Mouse (Mus musculus) liver, embryonic 13.5 days (tissue): ENCODE measurements around the gene Cdk2ap2. TPM values are rescaled to one million over a fixed set of nuclear protein-coding genes. Genes with fewer than 3 reads are reported as not detected.

Experiments used
- ATAC-seq: fragments of 200-750 bp; cut with Nextera tagmentation; 2 replicates; pipeline ENCODE4 v1.8.0; 2017; ENCODE audit warnings: low read depth, mild to moderate bottlenecking, moderate number of reproducible peaks, moderate library complexity
- DNase-seq: peaks from one replicate; pipeline ENCODE4 v3.0.0; 2022
- H3K27ac ChIP-seq: fragments of 300-500 bp; sonication (generic); 2 replicates; pipeline ENCODE4 v1.5.1; 2015; ENCODE audit warnings: moderate library complexity, mild to moderate bottlenecking, inconsistent platforms
- H3K27me3 ChIP-seq: fragments of 300-500 bp; sonication (generic); 2 replicates; pipeline ENCODE4 v1.6.1; 2015; ENCODE audit warnings: mild to moderate bottlenecking, inconsistent platforms
- H3K36me3 ChIP-seq: fragments of 300-500 bp; sonication (generic); 2 replicates; pipeline ENCODE4 v1.6.1; 2015; ENCODE audit warnings: mild to moderate bottlenecking, inconsistent platforms
- H3K4me1 ChIP-seq: fragments of 300-500 bp; sonication (generic); replicated peaks from 2 replicates; pipeline ENCODE4 v1.6.1; 2015; ENCODE audit warnings: inconsistent platforms
- H3K4me2 ChIP-seq: fragments of 300-500 bp; sonication (generic); 2 replicates; pipeline ENCODE4 v1.6.1; 2015; ENCODE audit warnings: inconsistent platforms, mild to moderate bottlenecking, moderate library complexity
- H3K4me3 ChIP-seq: fragments of 300-500 bp; sonication (generic); replicated peaks from 2 replicates; pipeline ENCODE4 v1.5.1; 2015; ENCODE audit warnings: mild to moderate bottlenecking, inconsistent platforms
- H3K9ac ChIP-seq: fragments of 300-500 bp; sonication (generic); 2 replicates; pipeline ENCODE4 v1.6.1; 2015; ENCODE audit warnings: mild to moderate bottlenecking, inconsistent platforms
- H3K9me3 ChIP-seq: fragments of 300-500 bp; sonication (generic); replicated peaks from 2 replicates; pipeline ENCODE4 v1.6.1; 2016; ENCODE audit warnings: inconsistent platforms
- WGBS: fragments of 180-500 bp; shearing (Covaris S2); methylation state at CpG from one replicate; pipeline ENCODE4 v1.1.7; 2015; ENCODE audit not compliant: insufficient replicate concordance; 5-methylcytosine and 5-hydroxymethylcytosine counted together
- polyA plus RNA-seq: library from polyadenylated mRNA; unstranded; fragments of >200 nt; fragmentation: Nextera tagmentation; extraction: Ambion mirVana; gene quantifications from 2 replicates; pipeline ENCODE4 v1.2.1, GENCODE M21; 2015

Gene Cdk2ap2
- polyA plus RNA-seq, 1 experiment from 2014 or later = 94.7 TPM

GRCm38 (mm10) chr19:4068717-4069410 is 28.1 kb upstream of the Cdk2ap2 start:
- 62% methylated on average over 15 of the region's 15 CpGs for WGBS
- peak overlapping the region; percentile 75 for H3K27ac ChIP-seq
- no peak for ATAC-seq

GRCm38 (mm10) chr19:4070311-4070710 is 26.7 kb upstream of the Cdk2ap2 start:
- WGBS = 57% methylated on average over 15 of the region's 15 CpGs
- Histone ChIP-seq H3K27me3 (no peaks in the 10 kb centered on the region; the same call in 1 of the 2 replicates), H3K4me1 (peaks cover 34% of the 10 kb centered on the region), H3K4me2 (no peak overlapping the region), H3K36me3 (no peaks in the 10 kb centered on the region), H3K9me3 (no peaks in the 10 kb centered on the region), H3K9ac (no peak overlapping the region), H3K4me3 (no peak overlapping the region), H3K27ac (peak overlapping the region; percentile 48)
- DNase-seq = no peak
- 0 out of 2 replicates have a peak, but pooled peaks have one; percentile 40 for ATAC-seq

More at GRCm38 (mm10) chr19:4068717-4069410, 28.1 kb upstream of the Cdk2ap2 start:
- no peaks in the 10 kb centered on the region for H3K9me3 ChIP-seq
- H3K4me3 ChIP-seq = no peak overlapping the region
- DNase-seq = no peak
- no peaks in the 10 kb centered on the region; the same call in 1 of the 2 replicates for H3K27me3 ChIP-seq
- no peaks in the 10 kb centered on the region for H3K36me3 ChIP-seq
- H3K4me2 ChIP-seq = no peak overlapping the region
- H3K9ac ChIP-seq = no peak overlapping the region
- H3K4me1 ChIP-seq = peaks cover 35% of the 10 kb centered on the region

- peaks cover 34% of the 10 kb centered on the region for H3K4me1 ChIP-seq
- no peaks in the 10 kb centered on the region for H3K9me3 ChIP-seq
- no peaks in the 10 kb centered on the region; the same call in 1 of the 2 replicates for H3K27me3 ChIP-seq
- DNase-seq (no peak), ATAC-seq (peak; percentile 22; the same call in 1 of the 2 replicates)
- peak overlapping the region; percentile 48 for H3K27ac ChIP-seq
- 39% methylated on average over 8 of the region's 8 CpGs for WGBS
- no peak overlapping the region for H3K4me3 ChIP-seq
- H3K4me2 ChIP-seq = no peak overlapping the region
- H3K36me3 ChIP-seq = no peaks in the 10 kb centered on the region
- H3K9ac ChIP-seq = no peak overlapping the region
These were observed 26.2 kb upstream of the Cdk2ap2 start for GRCm38 (mm10) chr19:4070756-4071155.

- Histone ChIP-seq H3K4me2 (no peak overlapping the region), H3K27ac (peak overlapping the region; percentile 48), H3K27me3 (no peaks in the 10 kb centered on the region; the same call in 1 of the 2 replicates), H3K4me1 (peaks cover 32% of the 10 kb centered on the region), H3K9ac (no peak overlapping the region), H3K9me3 (no peaks in the 10 kb centered on the region), H3K36me3 (no peaks in the 10 kb centered on the region), H3K4me3 (no peak overlapping the region)
- ATAC-seq (no peak), DNase-seq (no peak)
- WGBS = 83% methylated on average over 6 of the region's 6 CpGs
These were observed 25.6 kb upstream of the Cdk2ap2 start for GRCm38 (mm10) chr19:4071406-4071805.

GRCm38 (mm10) chr19:4072706-4073424 is 24.1 kb upstream of the Cdk2ap2 start:
- Histone ChIP-seq H3K27ac (no peak overlapping the region), H3K4me3 (no peak overlapping the region), H3K4me1 (peaks cover 21% of the 10 kb centered on the region), H3K9ac (no peak overlapping the region), H3K9me3 (no peaks in the 10 kb centered on the region), H3K27me3 (no peaks in the 10 kb centered on the region; the same call in 1 of the 2 replicates), H3K4me2 (no peak overlapping the region), H3K36me3 (no peaks in the 10 kb centered on the region)
- ATAC-seq = no peak
- DNase-seq = no peak
- WGBS = 69% methylated on average over 6 of the region's 6 CpGs

- Histone ChIP-seq H3K4me1 (peaks cover 41% of the 10 kb centered on the region), H3K27ac (no peak overlapping the region), H3K9ac (no peak overlapping the region), H3K27me3 (no peaks in the 10 kb centered on the region), H3K36me3 (no peaks in the 10 kb centered on the region), H3K9me3 (no peaks in the 10 kb centered on the region), H3K4me3 (no peak overlapping the region), H3K4me2 (no peak overlapping the region)
- no peak for DNase-seq
- WGBS = 74% methylated on average over 1 of the region's 1 CpGs
- no peak for ATAC-seq
These were observed 21.5 kb upstream of the Cdk2ap2 start for GRCm38 (mm10) chr19:4075531-4075930.

GRCm38 (mm10) chr19:4079594-4079993 is 17.4 kb upstream of the Cdk2ap2 start:
- H3K27ac ChIP-seq = no peak overlapping the region
- H3K4me3 ChIP-seq = no peak overlapping the region
- peaks cover 5% of the 10 kb centered on the region; the same call in 1 of the 2 replicates for H3K27me3 ChIP-seq
- H3K36me3 ChIP-seq = no peaks in the 10 kb centered on the region
- H3K4me1 ChIP-seq = peaks cover 43% of the 10 kb centered on the region
- ATAC-seq (peak; percentile 19; the same call in 1 of the 2 replicates), DNase-seq (no peak)
- 47% methylated on average over 1 of the region's 1 CpGs for WGBS
- H3K4me2 ChIP-seq = no peak overlapping the region
- H3K9me3 ChIP-seq = no peaks in the 10 kb centered on the region
- no peak overlapping the region for H3K9ac ChIP-seq

- peak overlapping the region; percentile 50 for H3K4me2 ChIP-seq
- peaks cover 7% of the 10 kb centered on the region; the same call in 1 of the 2 replicates for H3K27me3 ChIP-seq
- H3K27ac ChIP-seq = peak overlapping the region; percentile 72
- 0 out of 2 replicates have a peak overlapping the region, but pooled peaks have one; percentile 5 for H3K4me3 ChIP-seq
- no peaks in the 10 kb centered on the region for H3K9me3 ChIP-seq
- ATAC-seq (peak; percentile 93), DNase-seq (peak; percentile 43)
- H3K9ac ChIP-seq = peak overlapping the region; percentile 49
- 35% methylated on average over 8 of the region's 8 CpGs for WGBS
- H3K36me3 ChIP-seq = no peaks in the 10 kb centered on the region
- H3K4me1 ChIP-seq = peaks cover 43% of the 10 kb centered on the region
These were observed 16.4 kb upstream of the Cdk2ap2 start for GRCm38 (mm10) chr19:4080511-4081009.

GRCm38 (mm10) chr19:4081394-4081793 is 15.6 kb upstream of the Cdk2ap2 start, which contains the start of gene Cabp2:
TSS of gene Cabp2 (plus strand) at chr19:4081578.
- Histone ChIP-seq H3K4me1 (peaks cover 43% of the 10 kb centered on the region), H3K9ac (peak within 1 kb of the TSS; percentile 49), H3K27ac (peak within 1 kb of the TSS; percentile 72), H3K9me3 (no peaks in the 10 kb centered on the region), H3K27me3 (peaks cover 7% of the 10 kb centered on the region; the same call in 1 of the 2 replicates), H3K4me3 (0 out of 2 replicates have a peak within 1 kb of the TSS, but pooled peaks have one; percentile 5), H3K4me2 (peak within 1 kb of the TSS; percentile 50), H3K36me3 (no peaks in the 10 kb centered on the region)
- ATAC-seq (no peak), DNase-seq (no peak)
- 54% methylated on average over 3 of the region's 3 CpGs for WGBS

GRCm38 (mm10) chr19:4082219-4082965 is 14.6 kb upstream of the Cdk2ap2 start:
- peaks cover 11% of the 10 kb centered on the region; the same call in 1 of the 2 replicates for H3K27me3 ChIP-seq
- H3K27ac ChIP-seq = no peak overlapping the region; the same call in 1 of the 2 replicates
- H3K4me3 ChIP-seq = no peak overlapping the region
- H3K9ac ChIP-seq = no peak overlapping the region
- peaks cover 43% of the 10 kb centered on the region for H3K4me1 ChIP-seq
- H3K36me3 ChIP-seq = no peaks in the 10 kb centered on the region
- WGBS = 69% methylated on average over 11 of the region's 11 CpGs
- no peak for ATAC-seq
- DNase-seq = no peak
- no peaks in the 10 kb centered on the region for H3K9me3 ChIP-seq
- no peak overlapping the region for H3K4me2 ChIP-seq
